Mouse (Mus musculus) layer of hippocampus, postnatal 10 days (tissue): Measurements from ENCODE around the gene Cracr2b. TPM values are rescaled to one million over a fixed set of nuclear protein-coding genes. Genes with fewer than 3 reads are reported as not detected.

Experiments used
- DNase-seq, 2 experiments: peaks; one replicate each; pipeline ENCODE4 v3.0.0; 2021; ENCODE audit warnings: low spot score in 2 of 2
- total RNA-seq, 2 experiments: library from RNA; stranded (reverse); gene quantifications; 2 replicates each; pipeline ENCODE4 v1.2.3; 2021

Gene Cracr2b
- total RNA-seq, 2 experiments from 2014 or later = 4.6 to 7.2 TPM

DNA sequence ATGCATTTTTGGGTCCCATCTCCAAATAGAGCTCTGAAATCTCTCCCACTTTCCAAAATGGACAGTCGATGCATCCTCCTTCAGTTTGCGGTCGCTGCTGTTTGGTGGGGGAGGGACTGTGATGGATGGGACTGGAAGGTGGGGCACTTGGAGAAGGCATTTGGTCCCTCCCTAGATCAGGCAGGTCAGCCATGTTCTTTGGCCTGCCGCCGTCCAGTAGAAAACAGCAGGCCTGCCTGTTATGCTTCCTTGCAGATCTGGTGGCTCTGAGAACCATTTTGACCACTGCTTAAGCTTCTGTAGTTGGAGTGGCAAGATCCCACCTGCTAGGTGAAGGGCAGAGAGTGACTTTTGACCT lies 7.2 kb downstream of the Cracr2b start:
- DNase-seq = no peak

DNA sequence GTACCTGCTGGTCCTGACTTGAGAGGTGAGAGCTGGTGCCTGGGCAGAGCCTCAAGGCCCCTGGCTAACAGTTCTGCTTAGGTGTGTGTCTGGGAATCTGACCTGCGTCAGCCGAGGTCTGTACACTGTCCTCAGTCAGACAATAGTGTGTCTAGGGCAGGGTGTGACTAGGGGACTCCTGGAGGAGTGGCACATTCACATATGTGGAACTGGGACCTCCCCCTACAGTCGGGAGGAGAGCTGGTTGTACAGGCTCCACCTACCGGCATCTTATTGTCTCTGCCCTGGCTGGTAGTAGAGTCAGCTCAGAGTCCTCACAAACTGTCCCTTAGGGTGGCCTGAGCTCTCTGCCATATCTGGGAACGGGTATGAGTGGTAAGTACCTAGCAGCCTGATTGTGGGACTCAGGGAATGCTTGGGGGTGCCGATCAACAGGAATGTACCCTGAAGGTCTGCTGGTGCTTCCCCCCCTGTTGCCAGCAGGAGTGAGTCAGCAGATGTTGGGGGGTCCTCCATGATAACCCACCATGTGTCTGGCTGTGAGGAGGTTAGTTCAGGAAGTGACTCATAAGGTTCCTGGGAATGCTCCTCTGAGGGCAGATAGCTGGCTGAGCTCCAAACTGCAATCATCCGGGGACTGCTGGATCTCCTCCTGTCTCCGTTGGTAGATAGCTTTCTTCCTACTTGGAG lies 7.8 kb downstream of the Cracr2b start:
- peak; percentile 55 to 65 for DNase-seq

DNA sequence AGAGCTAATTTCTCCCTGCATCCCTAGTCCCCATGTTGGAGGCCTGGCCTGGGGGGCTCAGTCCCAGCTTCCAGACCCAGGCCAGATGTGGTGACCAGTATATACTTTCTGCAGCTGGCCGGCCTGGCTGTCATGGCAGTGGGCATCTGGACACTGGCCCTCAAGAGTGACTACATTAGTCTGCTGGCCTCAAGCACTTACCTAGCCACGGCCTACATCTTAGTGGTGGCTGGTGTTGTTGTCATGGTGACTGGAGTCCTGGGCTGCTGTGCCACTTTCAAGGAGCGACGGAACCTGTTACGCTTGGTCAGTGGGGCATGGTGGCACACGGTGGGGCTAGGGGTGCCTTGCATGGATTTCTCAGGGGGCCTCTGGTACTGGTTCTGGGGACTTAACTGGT lies 8.5 kb downstream of the Cracr2b start:
- no peak for DNase-seq

DNA sequence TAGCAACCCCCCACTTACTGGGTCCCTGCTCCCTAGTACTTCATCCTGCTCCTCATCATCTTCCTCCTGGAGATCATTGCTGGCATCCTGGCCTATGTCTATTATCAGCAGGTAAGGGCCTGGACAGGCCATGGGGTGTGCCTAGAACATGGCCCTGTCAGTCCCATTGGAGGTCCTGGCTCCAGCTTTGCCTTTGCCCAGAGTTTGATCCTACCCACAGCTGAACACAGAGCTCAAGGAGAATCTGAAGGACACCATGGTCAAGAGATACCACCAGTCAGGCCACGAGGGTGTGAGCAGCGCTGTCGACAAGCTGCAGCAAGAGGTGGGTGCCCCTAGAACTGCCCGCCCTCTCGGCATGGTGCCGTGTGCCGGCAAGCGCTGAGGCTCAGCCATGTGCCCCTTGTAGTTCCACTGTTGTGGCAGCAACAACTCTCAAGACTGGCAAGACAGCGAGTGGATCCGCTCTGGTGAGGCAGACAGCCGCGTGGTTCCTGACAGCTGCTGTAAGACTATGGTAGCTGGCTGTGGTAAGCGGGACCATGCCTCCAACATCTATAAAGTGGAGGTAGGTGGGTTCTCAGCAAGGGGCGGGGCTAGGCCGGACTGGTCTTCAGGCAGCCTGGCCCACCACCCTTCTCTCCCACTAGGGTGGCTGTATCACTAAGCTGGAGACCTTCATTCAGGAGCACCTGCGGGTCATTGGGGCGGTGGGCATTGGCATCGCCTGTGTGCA lies 9.2 kb downstream of the Cracr2b start:
- no peak for DNase-seq

DNA sequence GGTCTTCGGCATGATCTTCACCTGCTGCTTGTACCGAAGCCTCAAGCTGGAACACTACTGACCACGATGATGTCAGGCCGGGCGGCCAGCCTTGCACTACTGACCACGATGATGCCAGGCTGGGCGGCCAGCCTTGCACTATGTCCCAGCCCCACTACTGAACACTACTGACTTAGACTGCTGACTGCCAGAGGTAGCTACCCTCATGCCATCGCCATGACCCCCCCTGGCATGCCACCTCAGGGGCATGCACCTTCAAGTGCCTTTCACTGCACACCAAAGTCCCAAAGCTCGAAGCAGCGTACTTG lies 9.7 kb downstream of the Cracr2b start:
- no peak for DNase-seq

DNA sequence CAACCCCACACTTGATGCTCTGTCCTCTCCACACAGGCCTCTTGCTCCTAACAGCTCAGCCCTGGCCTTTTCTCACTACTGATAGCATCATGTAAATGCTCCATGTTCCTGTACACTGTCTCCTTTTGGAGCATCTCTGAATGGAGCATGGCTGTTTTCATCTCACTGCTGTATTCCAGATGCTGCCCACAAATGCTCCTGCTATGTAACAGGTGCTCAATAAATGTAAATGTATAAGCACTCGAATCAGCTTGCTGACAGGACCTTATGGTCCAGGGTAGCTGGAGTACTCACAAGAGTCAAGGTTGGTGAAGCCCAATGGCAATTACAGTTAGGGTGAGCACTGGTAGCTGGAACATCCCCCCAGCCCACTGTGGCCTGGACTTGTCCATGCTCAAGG lies 10.3 kb downstream of the Cracr2b start:
- no peak for DNase-seq

DNA sequence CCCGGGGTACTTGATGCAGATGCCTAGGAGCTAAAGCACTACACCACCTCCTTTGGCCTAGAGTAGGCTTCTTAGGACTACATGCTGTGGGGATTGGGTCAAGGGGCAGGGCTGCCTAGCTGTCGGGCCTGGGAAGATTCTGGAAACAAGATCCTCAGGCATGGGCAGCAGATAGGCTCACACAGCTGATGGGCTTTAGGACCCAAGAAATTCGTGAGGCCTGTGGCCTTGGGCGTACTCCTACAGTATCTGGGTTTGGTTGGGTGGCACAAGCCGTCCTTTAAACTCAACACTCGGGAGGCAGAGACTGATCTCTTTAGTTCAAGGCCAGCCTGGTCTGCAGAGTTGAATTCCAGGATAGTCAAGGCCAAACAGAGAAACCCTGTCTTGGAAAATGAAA lies 11.3 kb downstream of the Cracr2b start:
- DNase-seq = no peak

DNA sequence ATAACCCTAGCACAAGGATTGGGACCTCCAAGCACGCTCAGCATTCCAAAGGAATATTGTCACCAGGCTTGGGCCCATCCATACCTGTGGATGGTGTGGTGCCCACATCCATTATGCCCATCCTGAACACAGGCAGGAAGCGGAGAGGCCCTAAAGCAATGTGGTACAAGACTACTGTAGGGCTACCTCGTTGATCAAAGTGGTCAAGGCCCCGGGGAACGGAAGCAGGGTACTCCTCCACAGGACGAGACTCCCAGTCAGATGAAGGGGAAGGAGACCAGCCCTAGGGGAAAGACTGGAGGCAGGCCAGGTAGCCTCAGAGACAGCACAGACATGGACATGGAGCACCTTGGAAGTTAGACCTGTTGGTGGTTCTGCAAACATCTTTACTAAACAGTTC lies 11.9 kb downstream of the Cracr2b start:
- no peak for DNase-seq

DNA sequence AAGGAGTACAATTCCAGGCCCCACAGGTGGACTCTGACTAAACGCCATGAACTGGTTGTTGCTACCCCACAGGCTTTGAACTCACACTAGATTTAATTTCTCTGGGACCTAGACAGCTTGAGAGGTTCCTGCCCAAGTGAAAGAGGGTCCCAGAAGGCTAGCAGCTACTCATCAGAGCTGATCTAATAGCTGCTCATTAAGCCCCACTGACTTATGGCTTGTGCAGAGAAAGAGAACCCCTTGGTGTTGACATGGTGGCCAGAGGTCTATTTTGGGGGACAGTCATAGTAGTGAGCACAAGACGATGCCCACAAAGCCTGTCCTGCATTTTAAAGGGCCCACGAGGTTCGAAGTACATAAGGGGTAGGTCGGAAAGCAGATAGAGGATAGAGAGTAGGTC lies 13.3 kb downstream of the Cracr2b start:
- DNase-seq = no peak

DNA sequence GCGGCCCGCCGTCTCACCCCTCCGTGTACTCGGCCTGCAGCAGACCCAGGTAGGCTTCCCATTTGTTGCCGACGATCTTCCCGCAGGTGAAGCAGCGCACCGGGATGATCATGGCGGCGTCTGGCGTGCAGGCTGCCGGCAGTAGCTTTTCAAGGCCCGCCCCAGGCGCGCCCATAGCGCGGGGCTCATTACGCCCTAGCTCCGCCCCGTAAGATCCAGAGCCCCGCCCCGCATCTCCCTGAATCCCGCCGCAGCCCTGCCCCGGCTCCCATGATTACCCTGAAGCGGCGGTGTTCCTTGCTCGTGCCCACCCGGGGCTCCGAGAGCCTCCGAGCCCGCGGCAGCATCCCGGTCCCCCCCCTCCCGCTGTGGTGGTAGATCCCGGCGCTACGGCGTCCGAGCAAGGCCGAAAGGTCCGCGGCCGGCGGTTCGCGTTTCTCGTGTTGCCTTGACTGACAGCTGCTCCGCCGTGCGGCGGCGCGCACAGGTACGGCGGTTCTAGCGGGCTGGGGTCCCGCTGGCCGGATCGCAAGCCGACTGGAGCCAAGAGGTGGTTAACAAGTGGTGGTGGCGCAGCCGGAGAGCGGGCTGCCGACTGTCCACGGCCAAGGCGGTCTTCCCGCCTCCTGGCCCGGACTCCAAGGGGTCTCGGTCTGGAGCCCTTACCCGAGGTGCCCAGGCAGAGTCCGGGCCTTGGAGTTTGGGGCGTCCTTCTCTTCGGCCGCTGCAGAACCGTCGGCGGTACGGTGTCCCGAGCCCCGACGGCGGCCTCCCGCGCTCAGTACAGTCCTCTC lies 14.3 kb downstream of the Cracr2b start, which contains the start of the genes Polr2l and Tspan4:
Gene Polr2l, minus strand, starts transcription at position 122 of the 794 bp plus-strand sequence.
Gene Tspan4, plus strand, starts transcription at position 230 of the 794 bp plus-strand sequence.
- peak; percentile 85 to 88 for DNase-seq

DNA sequence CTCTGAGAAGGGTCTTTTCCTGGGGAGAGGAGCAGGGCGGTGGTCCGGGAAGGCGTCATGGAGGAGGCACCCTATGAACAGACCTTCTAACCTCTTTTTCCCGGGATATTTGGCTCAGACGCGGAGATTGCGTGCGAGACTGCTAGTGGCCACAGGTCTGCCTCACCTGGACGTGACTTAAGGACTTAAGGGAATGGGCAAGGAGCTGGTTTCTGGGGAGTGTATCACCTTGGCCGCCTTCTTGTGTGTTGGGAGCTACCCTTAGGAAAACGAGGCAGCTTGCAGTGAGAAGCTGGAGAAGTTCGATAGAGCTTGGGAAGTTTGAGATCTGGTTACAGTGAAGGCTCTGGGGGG lies 14.9 kb downstream of the Cracr2b start:
- DNase-seq = no peak

DNA sequence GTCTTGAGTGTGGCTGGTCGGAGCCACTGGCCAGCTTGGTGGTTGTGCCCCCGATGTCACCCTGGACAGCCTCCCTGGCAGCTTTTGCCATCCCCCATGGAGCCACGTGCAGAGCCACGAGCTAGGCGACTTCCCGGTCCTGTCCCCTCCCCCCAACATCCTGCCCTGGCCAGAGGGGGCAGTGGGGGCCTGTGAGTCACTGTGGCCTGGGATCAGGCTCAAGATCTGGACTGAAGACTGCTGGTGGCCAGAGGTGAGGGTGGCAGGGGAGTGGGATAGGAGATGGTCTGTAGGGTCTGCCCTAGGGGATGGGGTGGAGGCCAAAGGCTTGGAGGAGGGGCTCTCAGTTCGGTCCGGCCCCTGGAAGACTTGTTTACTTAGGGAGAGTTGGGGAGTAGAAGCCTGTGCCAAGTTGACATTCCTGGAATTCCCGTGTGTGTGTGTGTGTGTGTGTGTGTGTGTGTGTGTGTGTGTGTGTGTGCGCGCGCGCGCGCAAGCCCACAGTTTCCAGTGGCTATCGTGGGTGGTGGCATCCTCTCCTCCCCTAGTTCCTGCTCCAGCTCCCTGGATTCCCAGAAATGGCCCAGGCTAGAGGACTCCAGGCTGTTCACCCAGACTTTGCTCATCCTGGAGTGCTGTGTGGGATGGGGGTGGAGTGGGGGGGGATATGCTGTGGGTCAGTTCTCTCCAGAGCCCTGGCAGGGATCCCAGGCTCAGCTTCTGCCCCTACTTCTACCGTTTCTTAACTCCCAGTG lies 15.5 kb downstream of the Cracr2b start:
- DNase-seq = peak in 1 of 2 experiments; percentile 56

DNA sequence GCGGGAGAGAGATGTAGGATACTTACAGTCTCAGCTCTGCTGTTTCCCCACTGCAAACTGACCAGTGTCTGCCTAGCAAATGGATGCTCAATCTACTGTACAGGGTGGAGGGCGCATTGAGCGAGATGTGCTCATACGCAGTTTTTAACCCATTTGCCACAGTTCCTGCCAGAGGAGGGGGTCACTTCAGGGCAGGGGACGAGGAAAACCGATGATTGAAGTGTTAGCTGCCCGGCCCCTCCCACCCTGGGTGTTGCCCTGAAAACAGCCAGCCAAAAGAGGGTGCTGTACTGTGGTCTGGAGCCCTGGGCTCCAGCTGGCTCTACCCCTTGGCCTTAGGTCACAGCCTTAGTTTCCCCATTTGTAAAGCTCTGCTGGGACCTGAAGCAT lies 16.1 kb downstream of the Cracr2b start:
- DNase-seq = no peak

DNA sequence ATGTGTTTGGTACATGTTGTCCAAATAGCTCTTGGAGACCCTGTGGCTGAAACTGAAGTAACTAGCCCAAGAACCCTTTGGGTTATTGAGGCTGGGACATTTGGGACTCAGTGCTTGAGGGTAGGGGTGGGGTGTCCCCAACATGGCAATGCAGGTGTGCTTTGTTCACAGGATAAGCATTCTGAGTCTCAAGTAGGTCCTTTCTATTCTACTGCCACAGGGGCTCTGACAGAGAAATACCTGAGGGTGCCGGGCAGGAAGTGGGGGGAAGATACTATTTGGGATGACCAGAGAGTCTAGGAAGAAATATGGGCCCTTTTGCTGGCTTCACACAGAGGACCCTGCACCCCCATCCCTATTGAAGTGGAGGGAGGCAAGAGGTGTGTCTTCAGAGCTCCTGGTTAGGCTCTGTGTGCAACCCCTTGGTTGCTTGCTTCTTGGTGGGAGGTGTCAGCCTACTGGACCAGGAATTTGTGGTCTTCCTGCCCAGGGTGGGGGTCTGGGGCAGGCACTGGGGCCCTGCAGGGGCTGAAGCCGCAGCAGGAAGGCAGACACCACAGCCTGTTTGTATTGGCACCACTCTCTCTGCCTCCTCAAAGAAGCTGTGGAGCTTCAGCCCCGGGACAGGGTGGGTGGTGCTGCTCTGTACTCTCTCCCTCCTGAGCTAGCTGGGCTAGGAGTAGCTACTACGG lies 16.8 kb downstream of the Cracr2b start:
- DNase-seq = no peak

DNA sequence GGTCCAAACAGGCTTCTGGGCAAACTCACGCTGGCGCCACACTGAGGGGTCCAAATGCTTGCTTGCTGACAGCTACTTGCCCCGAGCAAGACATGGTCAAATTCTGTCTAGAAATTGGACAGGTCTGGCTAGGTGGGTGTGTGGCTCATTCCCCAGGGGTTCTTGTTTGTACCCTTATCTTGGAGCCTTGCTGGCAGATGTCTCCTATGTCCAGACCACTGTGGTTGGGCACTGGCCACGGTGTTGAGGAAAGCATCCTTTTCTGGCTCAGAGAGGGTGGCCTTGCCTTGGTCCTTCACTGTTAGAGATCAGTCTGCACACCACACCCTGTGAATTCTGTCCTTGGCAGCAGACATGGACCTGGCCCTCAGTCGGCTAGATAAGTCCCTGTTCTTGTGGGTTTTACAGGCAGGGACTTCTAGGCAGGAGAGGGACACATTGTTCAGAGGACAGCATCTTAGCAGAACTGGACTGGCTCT lies 17.4 kb downstream of the Cracr2b start:
- DNase-seq = no peak

DNA sequence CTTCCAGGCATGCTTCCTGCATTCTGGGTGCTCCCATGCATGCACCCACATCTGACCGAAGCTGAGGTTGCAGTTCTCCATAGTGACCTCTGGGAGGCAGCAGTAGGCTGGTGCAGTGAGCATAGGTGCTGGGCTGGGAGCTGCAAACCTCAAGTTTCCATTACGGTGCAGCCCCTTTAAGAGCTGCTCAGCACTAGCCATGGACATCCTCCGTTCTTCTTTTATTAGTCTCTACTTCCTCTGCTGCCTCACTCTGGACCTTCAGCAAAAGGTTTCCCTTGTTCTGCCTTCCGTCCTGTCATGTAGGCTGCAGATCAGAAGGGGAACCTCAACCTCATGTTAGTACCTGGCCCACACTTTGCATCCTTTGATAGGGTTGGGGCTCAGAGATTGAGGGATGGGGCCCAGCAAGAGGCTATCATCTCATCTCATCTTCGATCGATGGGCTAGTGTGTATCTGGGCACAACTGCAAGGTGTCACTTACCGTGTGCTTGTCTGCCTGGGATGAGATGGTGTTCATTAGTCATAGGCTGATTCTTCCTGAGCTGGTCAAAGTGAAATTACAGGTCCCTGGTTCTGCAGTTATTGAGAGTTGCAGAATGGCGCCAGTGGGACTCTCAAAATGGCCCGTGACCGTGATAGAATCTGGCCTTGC lies 20.1 kb downstream of the Cracr2b start:
- DNase-seq = peak; percentile 71 to 77

DNA sequence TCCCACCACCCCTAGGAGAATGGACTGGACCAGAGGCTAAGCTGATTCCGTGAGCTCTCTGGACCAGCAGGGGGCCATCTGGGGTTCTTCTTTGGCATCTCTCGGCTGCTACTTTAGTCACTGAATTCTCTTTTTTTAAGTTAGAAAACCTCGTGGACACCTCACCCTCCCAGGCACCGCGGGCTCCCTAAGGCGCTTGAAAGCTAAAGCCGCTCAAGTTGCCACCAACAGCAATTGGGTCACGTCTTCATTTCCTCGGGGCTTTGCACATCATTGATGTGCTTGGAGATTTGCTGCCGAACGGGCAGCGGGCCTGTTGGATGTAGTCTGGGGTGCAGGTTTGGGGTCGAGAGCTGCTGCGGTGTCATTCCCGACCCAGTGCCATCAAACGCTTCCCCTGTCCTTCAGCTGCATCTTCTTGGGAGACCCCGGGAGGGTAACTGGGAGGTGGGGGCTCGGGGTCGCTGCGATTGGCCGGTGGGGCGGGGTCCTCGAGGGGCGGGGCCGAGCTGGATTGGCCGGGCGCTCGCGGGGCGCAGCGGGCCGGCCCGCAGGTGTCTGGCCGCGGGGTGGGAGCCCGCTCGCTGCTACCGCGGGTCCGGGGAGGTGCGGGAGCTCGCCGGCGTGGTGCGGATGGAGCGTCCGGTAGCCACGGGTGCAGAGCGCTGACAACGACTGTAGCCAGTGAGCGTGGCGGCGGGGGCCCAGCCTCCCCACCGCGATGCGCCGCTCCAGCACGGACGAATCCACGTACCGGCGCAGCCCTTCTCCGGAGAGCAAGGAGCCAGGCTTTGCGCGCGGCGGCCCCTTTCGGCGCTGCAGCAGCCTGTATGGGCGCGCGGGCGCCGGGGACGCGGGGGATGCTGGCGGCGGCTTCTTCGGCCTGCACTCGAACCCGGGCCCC lies 20.9 kb downstream of the Cracr2b start:
- peak; percentile 60 to 63 for DNase-seq

DNA sequence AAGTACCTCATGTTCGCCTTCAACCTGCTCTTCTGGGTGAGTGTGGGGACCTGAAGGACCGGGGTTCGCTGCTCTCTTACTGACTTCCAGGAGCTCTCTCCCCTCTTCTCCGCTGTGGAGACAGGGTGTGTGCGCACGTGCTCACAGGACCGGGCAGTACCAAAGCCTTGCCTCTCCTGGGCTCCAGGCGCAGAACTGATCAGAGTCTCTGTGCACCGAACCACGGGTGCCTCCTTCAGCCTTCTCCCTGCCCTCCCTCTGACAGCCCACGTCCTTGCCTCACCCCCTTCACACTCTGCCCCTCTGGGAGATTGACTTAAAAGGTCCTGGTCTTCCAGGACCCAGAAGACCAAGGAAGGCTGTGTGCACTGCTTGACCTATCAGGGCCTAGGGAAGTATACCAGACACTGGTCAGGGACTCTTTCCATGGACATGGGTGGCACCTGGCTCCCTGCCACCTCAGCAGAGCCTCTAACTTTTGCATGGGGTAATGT lies 21.7 kb downstream of the Cracr2b start:
- DNase-seq = no peak

DNA sequence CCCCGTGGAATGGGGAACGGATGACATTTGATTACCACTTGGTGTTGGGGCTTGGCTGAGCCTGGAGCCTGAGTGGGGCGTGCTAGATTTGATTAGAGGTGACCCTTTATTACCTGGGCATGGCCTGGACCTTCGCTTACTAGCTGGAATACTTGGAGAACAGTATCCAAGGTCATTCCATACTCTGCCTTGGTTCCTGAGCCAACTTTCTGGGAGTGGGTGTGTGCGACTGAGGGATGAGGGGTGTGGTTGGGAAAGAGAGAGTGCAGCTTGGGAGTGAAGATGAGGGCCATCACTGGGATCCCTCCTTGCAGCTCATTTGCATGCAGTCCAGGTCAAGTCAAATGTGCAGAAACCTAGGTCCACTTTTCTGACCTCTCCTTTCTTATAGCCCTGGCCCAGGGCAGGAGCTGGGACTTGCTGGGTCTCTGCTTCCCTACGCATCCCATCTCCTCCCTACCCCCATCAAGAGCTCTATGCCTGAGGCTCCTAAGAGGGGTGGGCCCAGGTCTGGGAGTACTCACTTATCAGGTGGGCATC lies 22.3 kb downstream of the Cracr2b start:
- DNase-seq = no peak
